Mouse (Mus musculus) adrenal gland, postnatal 10 days (tissue): ENCODE measurements around the gene Olfr69. TPM values are rescaled to one million over a fixed set of nuclear protein-coding genes. Genes with fewer than 3 reads are reported as not detected.
A peak's percentile ranks its signal among the peaks of the same experiment; 100 is the strongest.
"Not testable (repeated sequence)": the region's sequence is repeated elsewhere in the genome, so short reads cannot be mapped to it uniquely, and the experiment has no call there.

Source experiments
- DNase-seq: peaks from one replicate; pipeline ENCODE4 v3.0.0; 2021; ENCODE audit warnings: mixed read lengths
- long read RNA-seq, 2 experiments: library from polyadenylated mRNA; stranded (forward); transcript quantifications; one replicate each; pipeline ENCODE4 v2.0.0; 2021
- total RNA-seq, 2 experiments: library from RNA; stranded (reverse); gene quantifications; 2 replicates each; pipeline ENCODE4 v1.2.3; 2021

Gene Olfr69
- total RNA-seq: not detected
- long read RNA-seq, experiment 1: 0 reads
- long read RNA-seq, experiment 2: 0 reads

DNA sequence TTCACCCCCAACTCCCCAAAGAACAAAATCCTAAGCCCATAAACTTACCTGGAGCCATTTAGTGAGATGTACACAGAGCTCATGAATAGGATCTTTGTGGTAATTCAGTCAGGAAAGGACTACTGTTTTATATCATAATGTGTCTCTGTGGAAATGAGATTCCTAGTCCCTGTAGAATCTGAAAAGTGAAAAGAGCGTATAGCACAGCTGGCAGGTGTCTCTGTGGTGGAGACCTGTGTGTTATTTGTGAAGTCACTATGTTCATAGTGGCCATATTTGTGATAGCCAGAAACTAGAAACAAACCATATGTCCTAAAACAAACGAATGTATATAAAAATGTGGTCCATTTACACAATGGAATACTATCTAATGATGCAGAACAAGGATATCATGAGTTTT is at the start of gene Olfr69:
Gene Olfr69, minus strand, starts transcription at position 101 of the 400 bp plus-strand sequence.
- DNase-seq: no peak

DNA sequence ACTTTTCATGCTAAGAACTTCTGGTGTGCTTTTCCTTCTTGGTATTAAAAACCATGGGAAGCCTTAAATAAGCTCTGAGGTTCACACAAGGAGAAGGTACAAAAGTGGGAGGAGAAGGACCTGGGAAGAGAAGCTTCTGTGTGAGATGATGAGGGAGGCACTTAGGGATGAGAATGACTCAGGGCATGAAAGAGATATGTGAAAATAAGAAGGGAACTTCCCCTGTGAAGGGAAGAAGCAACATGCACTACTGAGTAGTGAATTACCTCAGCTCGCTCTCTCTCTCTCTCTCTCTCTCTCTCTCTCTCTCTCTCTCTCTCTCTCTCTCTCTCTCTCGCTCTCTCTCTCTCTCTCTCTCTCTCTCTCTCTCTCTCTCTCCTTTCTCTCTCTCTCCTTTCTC is 43.7 kb upstream of the Olfr69 start:
- not testable (repeated sequence) for DNase-seq

DNA sequence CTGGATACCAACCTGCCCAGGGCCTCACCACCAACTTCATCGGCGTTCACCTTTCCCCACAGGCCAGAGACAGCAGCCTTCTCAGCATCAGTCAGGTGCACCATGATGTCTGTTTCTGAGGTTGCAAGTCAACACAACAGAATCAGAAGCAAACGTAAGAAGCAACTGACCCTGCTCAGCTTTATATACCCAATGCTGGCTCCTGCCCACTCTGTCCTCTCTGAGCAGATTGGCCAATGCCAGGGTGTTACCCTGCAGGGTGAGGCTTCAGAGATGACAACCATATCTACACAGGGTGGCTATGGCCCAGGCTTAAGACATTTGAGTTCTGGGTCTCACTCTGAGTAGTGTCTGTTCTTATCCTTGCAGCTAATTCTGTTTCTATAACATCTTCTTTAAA is 42.4 kb upstream of the Olfr69 start, which contains the start of gene Hbb-bt:
Gene Hbb-bt, minus strand, starts transcription at position 231 of the 400 bp plus-strand sequence.
- no peak for DNase-seq

DNA sequence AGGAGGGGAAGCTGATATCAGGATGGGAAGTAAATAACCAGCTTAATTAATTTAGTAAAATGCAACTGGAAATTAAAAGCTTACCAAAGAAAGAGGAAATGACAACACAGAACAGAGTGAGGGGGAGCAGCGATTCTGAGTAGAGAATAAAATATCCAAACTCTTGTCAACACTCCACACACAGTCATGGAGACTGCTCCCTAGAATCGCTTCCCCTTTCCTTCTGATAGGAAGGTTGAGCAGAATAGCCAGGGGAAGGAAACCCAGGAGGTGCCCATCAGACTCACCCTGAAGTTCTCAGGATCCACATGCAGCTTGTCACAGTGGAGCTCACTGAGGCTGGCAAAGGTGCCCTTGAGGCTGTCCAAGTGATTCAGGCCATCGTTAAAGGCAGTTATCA is 41.8 kb upstream of the Olfr69 start:
- not testable (repeated sequence) for DNase-seq

DNA sequence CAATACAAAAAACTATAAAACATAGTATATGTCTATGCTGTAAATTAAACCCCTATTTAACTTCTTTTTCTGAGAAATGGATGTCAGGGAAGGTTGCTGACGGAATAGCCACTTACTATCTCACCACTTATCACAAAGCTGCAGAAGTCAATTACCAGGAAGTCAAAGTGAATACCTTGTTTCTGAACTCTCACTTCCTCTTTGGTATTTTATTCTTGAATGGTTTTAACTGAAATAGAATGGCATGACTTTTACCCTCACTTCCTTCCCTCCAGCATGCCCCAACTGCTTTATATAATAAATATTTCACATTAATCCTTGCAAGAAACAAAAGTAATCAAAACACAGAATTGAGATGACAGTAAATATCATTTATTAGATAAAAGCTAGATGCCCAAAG is 40.8 kb upstream of the Olfr69 start:
- no peak for DNase-seq

DNA sequence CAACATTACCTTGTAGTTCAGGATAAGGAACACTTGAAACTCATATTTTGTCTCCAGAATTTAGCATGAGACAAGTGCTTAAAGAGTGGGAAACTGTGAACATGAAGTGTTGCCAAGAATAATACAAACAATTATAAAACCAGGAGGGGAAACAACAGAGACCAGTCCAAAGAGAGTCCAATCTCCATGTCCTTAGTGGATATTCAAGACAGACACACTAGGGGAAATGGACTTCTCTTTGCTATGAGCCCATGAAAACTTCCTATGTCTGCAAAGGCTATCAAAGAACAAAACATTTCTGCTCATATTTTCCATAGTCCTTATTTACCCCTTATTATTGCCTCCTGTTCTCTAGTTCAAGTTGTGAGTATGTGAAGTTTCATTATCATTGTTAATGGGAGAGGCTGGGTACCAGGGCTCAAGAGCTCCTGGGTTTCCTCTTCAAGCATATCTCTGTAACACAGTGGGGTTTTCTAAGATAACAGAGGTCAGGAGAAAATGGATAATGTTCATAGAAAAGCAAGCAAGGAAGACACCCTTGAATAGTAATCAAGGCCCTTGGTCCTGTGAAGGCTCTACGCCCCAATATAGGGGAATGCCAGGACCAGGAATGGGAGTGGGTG is 39.9 kb upstream of the Olfr69 start:
- DNase-seq: no peak

DNA sequence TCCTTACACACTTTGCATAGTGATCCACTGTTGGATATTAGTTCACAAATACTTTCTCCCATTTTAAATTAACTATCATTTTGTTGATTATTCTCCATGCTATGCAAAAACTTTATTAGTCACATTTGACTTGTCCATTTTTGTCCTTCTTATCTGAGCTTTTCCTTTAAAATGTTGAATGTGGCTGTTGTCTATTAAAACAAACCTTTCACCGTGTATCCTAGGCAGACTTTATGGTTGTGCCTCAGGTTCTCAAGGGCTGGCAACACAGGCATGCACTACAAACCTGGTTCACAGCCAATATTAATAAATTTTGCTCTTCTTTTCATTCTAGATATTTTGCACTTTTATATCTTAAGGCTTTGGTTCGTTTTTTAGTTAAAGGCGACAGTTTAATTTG is 39.4 kb upstream of the Olfr69 start:
- no peak for DNase-seq

DNA sequence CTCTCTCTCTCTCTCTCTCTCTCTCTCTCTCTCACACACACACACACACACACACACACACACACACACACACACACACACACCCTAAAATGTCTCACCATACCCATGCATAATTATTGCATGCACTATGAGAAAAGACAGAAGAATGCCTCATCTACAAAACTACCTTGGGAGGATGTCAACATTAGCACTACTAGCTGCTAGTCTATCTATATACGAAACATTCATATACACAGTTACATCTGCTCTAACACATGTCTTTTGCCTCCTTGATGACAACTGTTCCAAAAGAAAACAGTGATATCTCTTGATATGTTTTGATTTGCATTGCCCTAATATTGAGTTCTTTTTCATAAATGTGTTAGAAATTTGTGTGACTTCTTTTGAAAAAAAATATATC is 38.9 kb upstream of the Olfr69 start:
- no peak for DNase-seq

DNA sequence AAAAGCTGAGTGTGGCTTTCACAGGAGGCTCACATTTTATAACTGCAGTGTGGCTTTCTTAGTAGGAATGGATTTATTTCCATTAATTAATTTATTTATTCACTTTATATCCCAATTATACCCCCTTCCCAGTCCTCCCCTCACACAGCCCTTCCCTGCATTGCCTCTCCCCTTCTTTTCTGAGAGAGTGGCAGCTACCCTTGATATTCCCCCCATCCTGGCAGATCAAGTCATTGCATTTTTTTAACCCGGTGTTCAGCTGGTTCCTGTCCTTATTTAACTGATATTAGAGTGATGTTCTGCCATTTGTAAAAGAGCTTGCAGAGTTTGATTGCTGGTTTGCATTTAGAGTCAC is 38.4 kb upstream of the Olfr69 start:
- DNase-seq: no peak

DNA sequence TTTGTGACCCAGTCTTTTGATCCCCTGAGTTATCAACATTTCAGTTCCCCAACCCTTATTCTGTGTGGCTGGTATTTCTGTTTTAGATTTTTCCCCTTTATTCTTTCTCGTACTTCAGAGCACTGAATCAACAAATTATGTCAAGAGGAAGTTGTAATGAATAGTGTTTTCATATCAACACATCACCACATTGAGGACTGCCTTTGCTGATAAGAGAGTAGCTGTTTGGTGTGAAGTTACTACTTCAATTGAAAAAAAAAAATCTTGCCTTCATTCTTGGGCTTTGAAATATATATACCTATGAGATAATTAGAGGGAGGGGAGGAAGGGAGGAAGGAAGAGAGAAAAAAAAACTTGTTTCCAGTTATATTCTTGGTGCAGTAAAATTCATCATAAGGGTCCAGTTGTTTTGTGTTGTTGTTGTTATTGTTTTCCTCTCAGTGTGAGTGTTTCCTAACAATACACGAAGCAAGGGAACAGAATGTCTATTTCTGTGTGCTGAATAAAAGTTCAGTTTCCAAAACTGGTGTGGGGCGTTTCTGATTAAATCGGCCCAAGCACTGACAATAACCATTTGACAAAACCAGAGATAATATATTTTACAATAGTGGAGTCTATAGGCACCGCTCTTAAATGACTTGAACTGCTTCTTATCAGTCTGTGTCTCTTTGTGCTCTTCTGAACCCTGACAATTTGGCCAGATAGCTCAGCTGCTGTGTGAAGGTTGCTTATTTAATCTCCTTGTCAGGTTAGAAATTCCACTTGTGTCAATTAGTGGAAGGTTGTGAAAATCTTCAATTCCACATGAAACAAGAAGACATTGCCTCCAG is 37.8 kb upstream of the Olfr69 start:
- DNase-seq: no peak

DNA sequence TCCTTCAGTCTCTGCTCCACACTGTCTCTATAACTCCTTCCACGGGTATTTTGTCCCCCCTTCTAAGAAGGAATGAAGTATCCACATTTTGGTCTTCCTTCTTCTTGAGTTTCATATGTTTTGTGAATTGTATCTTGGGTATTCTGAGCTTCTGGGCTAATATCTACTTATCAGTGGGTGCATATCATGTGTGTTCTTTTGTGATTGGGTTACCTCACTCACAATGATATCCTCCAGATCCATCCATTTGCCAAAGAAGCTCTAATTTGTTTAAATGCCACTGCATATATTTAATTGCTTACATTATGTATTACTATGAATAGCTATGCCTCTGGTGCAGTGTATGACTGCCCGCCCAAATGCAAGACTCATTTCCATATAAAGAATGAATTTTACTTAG is 36.7 kb upstream of the Olfr69 start:
- not testable (repeated sequence) for DNase-seq

DNA sequence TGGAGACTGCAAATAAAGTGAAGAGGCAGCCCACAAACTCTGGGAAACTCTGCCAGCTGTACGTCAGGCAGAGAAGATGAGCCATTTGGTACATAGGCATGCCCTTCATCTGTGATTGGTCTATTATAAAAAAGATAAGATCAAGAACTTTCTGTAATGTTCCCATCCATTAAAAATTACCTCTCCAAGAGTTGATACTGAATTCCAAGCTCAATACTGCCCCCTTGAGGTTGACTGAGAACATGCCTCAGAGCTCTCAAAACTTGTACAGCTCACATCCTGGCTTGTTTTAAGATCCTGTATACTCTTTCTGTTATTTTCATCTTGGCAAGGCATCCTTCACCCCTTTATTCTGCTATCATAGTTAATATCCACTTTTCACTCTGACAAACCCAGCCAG is 35.5 kb upstream of the Olfr69 start:
- peak; percentile 21 for DNase-seq

DNA sequence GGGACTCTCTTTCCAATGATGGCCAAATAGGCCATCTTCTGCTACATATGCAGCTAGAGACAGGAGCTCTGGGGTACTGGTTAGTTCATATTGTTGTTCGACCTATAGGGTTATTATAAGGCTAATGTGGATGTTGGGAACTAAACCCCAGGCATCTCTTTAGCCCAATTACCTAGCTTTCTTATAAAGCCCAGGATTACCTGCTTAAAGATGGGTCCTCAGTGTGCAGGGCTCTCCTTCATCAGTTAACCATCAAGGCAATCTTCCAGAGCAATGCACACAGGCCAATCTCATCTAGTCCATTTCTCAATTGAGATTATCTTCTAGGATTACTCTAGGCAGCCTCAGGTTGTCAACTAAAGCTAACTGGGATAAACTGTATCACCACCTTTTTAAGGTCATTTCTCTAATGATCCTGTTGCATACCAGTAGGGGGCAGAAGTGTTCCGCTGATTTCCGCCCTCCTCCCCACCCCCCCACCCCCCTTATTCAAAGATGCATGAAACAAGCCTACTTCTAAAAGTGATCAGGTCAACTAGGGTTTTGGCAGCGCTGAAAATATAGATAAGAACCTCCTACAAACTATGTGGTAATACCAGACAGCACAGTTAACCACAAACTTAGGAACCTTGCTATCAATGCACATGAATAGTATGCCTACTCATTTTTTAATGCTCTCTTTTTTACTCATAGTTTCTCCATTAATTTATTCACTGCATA is 21.4 kb upstream of the Olfr69 start:
- DNase-seq: no peak

DNA sequence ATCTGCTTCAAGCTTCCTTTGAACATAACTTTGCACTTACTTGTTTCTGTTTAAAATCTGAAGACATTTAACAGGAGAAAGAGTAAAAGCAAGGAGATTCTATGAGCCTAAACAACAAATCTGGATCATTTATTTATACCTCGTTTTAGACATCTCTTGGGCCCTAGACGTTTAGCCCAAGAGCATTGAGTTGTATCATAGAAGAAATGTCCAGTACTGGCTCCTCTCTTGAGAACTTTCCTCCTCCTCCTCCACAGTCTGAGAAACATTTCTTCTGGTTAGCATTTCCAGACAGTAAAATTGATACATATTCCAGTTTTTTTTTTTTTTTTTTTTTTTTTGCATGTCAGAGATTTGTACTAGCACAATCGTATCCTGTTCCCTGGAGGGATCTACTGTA is 20.3 kb upstream of the Olfr69 start, which contains the start of gene Olfr67:
Gene Olfr67, minus strand, starts transcription at position 101 of the 400 bp plus-strand sequence.
- no peak for DNase-seq

DNA sequence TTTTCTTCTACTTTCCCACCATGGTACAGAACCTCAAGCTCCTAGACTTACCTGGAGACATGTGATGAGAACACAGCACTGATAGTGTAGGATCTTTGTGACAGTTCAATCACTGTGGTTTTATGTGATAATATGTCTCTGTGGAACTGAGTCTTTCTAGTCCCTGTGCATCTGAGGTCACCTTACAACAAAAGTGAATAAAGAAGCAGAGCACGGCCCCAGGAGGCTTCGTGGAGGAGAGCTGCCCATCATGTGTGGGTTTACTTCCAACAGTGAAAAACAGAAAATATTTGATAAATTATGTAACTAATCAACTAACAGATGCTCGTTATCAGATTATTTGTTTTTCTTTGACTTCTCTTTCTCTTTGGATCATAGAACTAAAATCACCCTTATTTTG is 8.2 kb upstream of the Olfr69 start, which contains the start of gene Olfr68:
Gene Olfr68, minus strand, starts transcription at position 101 of the 400 bp plus-strand sequence.
- no peak for DNase-seq

DNA sequence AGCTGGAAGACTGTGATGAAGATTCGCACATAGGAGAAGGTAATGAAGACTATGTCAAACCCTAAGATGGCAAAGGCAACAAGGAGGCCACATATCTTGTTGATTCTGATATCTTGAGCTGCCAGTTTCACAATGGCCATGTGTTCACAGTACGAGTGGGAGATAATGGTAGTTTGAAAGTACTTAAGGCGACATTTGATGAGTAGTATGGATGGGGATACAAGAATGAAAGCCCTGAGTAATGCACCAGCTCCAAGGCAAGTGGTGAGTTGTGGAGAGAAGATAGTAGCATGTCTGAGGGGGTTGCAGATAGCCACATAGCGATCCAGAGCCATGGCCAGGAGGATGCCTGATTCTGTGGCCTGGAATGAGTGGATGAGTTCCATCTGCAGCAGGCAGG is 6.3 kb upstream of the Olfr69 start:
- DNase-seq: not testable (repeated sequence)

DNA sequence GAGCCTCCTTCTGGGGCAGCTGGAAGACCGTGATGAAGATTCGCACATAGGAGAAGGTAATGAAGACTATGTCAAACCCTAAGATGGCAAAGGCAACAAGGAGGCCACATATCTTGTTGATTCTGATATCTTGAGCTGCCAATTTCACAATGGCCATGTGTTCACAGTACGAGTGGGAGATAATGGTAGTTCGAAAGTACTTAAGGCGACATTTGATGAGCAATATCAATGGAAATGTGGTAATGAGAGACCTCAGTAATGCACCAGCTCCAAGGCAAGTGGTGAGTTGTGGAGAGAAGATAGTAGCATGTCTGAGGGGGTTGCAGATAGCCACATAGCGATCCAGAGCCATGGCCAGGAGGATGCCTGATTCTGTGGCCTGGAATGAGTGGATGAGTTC is 3.7 kb downstream of the Olfr69 start:
- not testable (repeated sequence) for DNase-seq

DNA sequence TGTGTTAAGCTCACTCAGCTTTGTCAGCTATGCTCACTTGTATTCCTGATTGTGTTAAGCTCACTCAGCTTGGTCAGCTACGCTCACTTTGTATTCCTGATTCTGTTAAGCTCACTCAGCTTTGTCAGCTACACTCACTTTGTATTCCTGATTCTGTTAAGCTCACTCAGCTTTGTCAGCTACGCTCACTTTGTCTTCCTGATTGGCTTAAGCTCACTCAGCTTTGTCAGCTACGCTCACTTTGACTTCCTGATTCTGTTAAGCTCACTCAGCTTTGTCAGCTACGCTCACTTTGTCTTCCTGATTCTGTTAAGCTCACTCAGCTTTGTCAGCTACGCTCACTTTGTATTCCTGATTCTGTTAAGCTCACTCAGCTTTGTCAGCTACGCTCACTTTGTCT is 9.2 kb downstream of the Olfr69 start:
- DNase-seq: not testable (repeated sequence)

DNA sequence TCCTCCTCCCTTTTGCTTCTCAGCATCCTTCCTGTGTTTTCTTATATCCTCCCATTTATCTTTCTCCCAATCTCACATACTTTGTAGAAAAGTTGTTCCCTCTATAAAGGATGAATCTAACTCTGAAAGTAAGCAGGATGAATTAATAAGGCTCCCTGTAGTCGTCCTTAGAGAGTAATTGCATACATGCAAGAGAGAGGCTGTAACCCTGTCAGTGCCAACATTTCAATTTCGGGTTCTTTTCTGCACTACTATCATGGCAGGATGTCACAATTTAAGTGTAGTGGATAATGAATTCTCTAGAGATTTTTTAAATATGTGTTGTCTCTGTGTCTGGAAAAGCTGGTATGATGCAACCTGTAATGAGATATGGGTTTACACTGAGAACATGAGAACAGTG is 14.2 kb downstream of the Olfr69 start, which contains the start of gene Olfr630:
Gene Olfr630, minus strand, starts transcription at position 101 of the 400 bp plus-strand sequence.
- DNase-seq: no peak

DNA sequence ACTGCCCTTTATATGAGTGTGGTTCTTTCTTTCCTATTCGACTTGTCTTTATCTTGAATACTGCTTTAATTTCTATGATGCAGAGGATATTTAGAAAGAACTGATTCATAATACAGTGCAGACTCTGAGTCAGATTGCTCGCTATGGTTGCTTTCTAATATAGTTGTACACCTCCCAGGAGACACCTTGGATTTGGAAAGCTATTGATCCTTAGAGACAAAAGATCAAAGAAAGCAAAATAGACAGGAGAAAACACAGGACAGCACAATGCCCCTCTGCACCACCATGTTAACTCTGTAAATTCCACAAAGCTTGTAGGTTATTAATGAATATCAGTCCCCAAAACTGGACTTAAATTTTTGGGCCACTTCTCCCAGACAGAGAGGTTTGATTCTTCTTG is 26.6 kb downstream of the Olfr69 start, which contains the start of gene Olfr629:
Gene Olfr629, minus strand, starts transcription at position 101 of the 400 bp plus-strand sequence.
- no peak for DNase-seq

DNA sequence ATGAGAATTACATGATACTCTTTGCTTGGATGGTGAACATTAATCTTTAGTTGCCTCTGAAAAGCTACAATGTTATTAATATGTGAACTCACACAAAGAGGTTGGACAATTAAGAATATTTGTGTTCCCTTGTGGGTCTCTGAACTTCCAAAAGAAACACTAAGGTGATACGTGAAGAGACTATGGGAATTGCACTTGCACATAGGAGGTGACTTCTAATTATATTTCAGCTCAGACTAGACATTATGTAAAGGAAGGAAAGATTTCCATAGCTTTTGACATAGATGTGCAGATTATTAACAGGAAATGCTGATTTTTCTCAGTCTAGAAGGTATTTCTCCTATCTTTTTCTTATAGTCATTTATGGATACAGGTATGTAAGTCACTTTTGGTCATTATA is 41.3 kb downstream of the Olfr69 start, which contains the start of gene Olfr628:
Gene Olfr628, plus strand, starts transcription at position 301 of the 400 bp plus-strand sequence.
- no peak for DNase-seq

DNA sequence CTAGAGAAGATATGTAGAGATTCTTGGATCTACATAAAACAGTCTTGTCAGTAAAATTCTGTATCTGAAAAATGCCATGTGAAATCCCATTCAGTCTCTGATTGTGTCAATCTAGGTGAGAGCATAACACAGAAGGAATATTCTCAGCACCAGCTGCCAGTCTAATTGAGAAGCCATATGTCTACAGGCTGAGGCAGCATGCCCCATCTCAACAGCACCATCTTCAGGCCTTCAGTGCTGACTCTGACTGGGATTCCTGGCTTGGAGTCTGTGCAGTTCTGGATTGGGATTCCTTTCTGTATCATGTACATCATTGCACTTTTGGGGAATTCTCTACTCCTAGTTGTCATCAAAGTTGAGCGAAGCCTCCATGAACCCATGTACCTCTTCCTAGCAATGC is 55.0 kb downstream of the Olfr69 start:
- not testable (repeated sequence) for DNase-seq
